ENCODE assay signal across 9 mouse cellular contexts in the genomic region with DNA sequence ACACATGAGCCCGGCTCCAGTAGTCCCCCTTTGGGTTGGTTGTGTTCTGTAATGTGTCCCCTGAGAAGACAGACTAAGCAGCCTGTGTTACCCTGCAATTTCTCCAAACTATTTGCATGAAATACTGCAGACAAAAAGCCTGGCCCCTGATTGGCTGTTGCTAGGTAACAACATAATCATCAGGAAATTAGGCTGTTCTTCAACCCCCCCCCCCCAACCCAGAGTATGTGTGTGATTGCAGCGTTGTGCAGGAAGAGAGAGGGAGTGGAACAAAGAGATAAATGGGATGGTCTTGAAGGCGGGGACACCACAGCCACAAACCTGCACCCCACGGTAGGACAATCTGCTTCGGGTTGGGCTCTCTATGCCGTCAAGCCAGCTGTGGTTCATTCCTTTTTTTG. TPM values are rescaled to one million over a fixed set of nuclear protein-coding genes. Genes with fewer than 3 reads are reported as not detected.
DNase-seq lines count a peak whose midpoint lies in the region; ATAC-seq lines count a peak whose summit lies in the region.
"Had no signal": no experiment of that assay in that cellular context is flagged by ENCODE, and none has a peak within 500 bp of the region (broad histone marks: within the 10 kb centered on the region; RNA-seq: fewer than 3 reads in every experiment).

No protein-coding gene starts in this region.

- peak; percentile 34 for ATAC-seq in CD4-positive, CD25-positive, alpha-beta regulatory T cell, adult 4 months
- peak; percentile 86 for ATAC-seq in forebrain, embryonic 16.5 days
- peak; percentile 64 for ATAC-seq in megakaryocyte progenitor cell, adult 5-6 weeks (replicated peaks; ENCODE audit: poor library complexity)

- WGBS in forebrain, embryonic 16.5 days: 37% methylated on average over 6 of the region's 6 CpGs

- no peaks in the 10 kb centered on the region for H3K9me3 ChIP-seq in forebrain, embryonic 16.5 days (ENCODE audit: control insufficient read depth, low read length)

- no peaks in the 10 kb centered on the region for H3K27me3 ChIP-seq in forebrain, embryonic 16.5 days (replicated peaks; ENCODE audit: control insufficient read depth, insufficient read depth, low read length)

- H3K36me3 ChIP-seq in forebrain, embryonic 16.5 days (ENCODE audit: control insufficient read depth, insufficient read depth): no peaks in the 10 kb centered on the region

- peak overlapping the region; percentile 38 for H3K4me3 ChIP-seq in forebrain, embryonic 16.5 days (replicated peaks; ENCODE audit: low read length)

- peaks cover 53% of the 10 kb centered on the region for H3K4me1 ChIP-seq in forebrain, embryonic 16.5 days (replicated peaks; ENCODE audit: control insufficient read depth, insufficient read depth, low read length)

- peak overlapping the region; percentile 54 for H3K4me2 ChIP-seq in forebrain, embryonic 16.5 days (ENCODE audit: low read length)

- H3K9ac ChIP-seq in forebrain, embryonic 16.5 days (replicated peaks; ENCODE audit: low read depth, low read length): peak overlapping the region; percentile 49

- peak overlapping the region; percentile 87 for H3K27ac ChIP-seq in forebrain, embryonic 16.5 days (ENCODE audit: low read length)
- H3K27ac ChIP-seq: macrophage had no signal

- DNase-seq in kidney, postnatal 10 days: peak; percentile 65
- DNase-seq in kidney, postnatal 36 days: no peak
- DNase-seq in urinary bladder, postnatal 4 days (ENCODE audit: low spot score in 2 of 2): no peak
- DNase-seq in adrenal gland, postnatal 25 days: no peak
- DNase-seq in heart, adult 18-20 months: no peak

RNA-seq across cellular contexts. Expression of a gene that starts 34.0 kb away (rescaled TPM):
- 10 to 100 TPM; 13.1 to 14.1 TPM for polyA plus RNA-seq in CD4-positive, CD25-positive, alpha-beta regulatory T cell, adult 4 months (2017; shearing (Covaris generic))
- 33.2 and 34.9 TPM in 2 replicates for polyA plus RNA-seq in forebrain, embryonic 16.5 days (2015; fragmentation: Nextera tagmentation; extraction: Ambion mirVana)
- total RNA-seq in megakaryocyte progenitor cell, adult 5-6 weeks (2015): 28.0 and 35.0 TPM in 2 replicates
- total RNA-seq in megakaryocyte progenitor cell, adult 5-6 weeks (2017): 13.9 and 21.2 TPM in 2 replicates
- 67.8 and 70.3 TPM in 2 replicates for total RNA-seq in adrenal gland, postnatal 25 days (2021)
- 10 to 100 TPM; 39.5 to 45.3 TPM for total RNA-seq in heart, adult 18-20 months (2021)

Comparison
In these comparisons a context has a peak if more than half of its experiments do, and no peak if none do; other contexts are left out.
1. ATAC-seq: peak in every context shown above with its lines; median percentile 86 in forebrain, embryonic 16.5 days; 64 in megakaryocyte progenitor cell, adult 5-6 weeks; 34 in CD4-positive, CD25-positive, alpha-beta regulatory T cell, adult 4 months.